Mouse (Mus musculus) midbrain, embryonic 12.5 days (tissue): ENCODE data around the gene Nap1l5. TPM values are rescaled to one million over a fixed set of nuclear protein-coding genes. Genes with fewer than 3 reads are reported as not detected.

ENCODE experiments used
- ATAC-seq: fragments of 200-750 bp; cut with Nextera tagmentation; 2 replicates; pipeline ENCODE4 v1.8.0; 2017; ENCODE audit warnings: low read depth, moderate TSS enrichment, moderate library complexity; ENCODE audit not compliant: low FRiP score
- H3K27ac ChIP-seq: fragments of 300-500 bp; sonication (generic); replicated peaks from 2 replicates; pipeline ENCODE4 v1.5.1; 2016; ENCODE audit warnings: mild to moderate bottlenecking
- H3K27me3 ChIP-seq: fragments of 300-500 bp; sonication (generic); 2 replicates; pipeline ENCODE4 v1.6.1; 2016; ENCODE audit warnings: mild to moderate bottlenecking
- H3K36me3 ChIP-seq: fragments of 300-500 bp; sonication (generic); 2 replicates; pipeline ENCODE4 v1.6.1; 2016
- H3K4me1 ChIP-seq: fragments of 300-500 bp; sonication (generic); 2 replicates; pipeline ENCODE4 v1.6.1; 2016
- H3K4me2 ChIP-seq: fragments of 300-500 bp; sonication (generic); replicated peaks from 2 replicates; pipeline ENCODE4 v1.6.1; 2016; ENCODE audit warnings: mild to moderate bottlenecking, moderate library complexity
- H3K4me3 ChIP-seq: fragments of 300-500 bp; sonication (generic); 2 replicates; pipeline ENCODE4 v1.5.1; 2016; ENCODE audit warnings: mild to moderate bottlenecking
- H3K9ac ChIP-seq: fragments of 300-500 bp; sonication (generic); replicated peaks from 2 replicates; pipeline ENCODE4 v1.6.1; 2016; ENCODE audit warnings: mild to moderate bottlenecking, moderate library complexity
- H3K9me3 ChIP-seq: fragments of 300-500 bp; sonication (generic); 2 replicates; pipeline ENCODE4 v1.6.1; 2016; ENCODE audit warnings: mild to moderate bottlenecking
- WGBS: fragments of 180-500 bp; shearing (Covaris S2); methylation state at CpG from one replicate; pipeline ENCODE4 v1.1.7; 2016; 5-methylcytosine and 5-hydroxymethylcytosine counted together
- polyA plus RNA-seq: library from polyadenylated mRNA; unstranded; fragments of >200 nt; fragmentation: Nextera tagmentation; extraction: Ambion mirVana; gene quantifications from 2 replicates; pipeline ENCODE4 v1.2.1, GENCODE M21; 2016

Nap1l5 gene
- polyA plus RNA-seq, 1 experiment from 2014 or later: 63.2 TPM

DNA sequence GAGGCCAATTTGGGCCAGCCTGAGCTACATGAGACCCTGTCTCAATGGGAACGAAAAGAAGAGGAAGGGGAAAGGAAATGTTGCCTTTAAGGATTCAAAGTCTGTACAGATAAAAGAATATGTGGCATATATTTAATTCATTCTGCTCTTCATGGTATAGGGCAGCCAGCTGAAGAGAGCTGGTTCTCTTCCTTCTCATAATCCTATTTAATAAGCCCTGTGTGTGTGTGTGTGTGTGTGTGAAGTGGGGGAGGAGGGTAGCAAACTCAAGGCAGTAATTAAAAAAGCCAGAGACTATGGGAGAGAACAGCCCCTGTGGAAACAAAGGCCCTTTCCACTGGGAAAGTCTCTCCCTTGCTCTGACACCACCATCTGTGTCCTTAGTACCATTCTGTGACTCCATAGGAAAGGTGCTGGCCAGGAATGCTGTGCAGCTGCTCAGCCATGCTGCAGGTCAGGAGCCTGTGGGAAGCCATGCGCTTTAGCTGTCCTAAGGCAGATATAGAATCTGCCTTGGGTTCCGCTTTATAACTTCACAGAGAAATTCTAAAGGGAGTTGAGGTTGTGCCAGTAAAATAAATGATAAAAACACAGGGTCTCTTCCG, 43.1 kb downstream of the Nap1l5 start:
- Histone ChIP-seq H3K9me3 (no peaks in the 10 kb centered on the region), H3K27me3 (no peaks in the 10 kb centered on the region), H3K4me2 (no peak overlapping the region), H3K4me3 (no peak overlapping the region), H3K36me3 (no peaks in the 10 kb centered on the region), H3K4me1 (0 out of 2 replicates have a peak, but pooled peaks cover 9% of the 10 kb centered on the region), H3K9ac (no peak overlapping the region), H3K27ac (peak overlapping the region; percentile 35; the same call in 1 of the 2 replicates)
- 84% methylated on average over 4 of the region's 4 CpGs for WGBS
- peak; percentile 55 for ATAC-seq

DNA sequence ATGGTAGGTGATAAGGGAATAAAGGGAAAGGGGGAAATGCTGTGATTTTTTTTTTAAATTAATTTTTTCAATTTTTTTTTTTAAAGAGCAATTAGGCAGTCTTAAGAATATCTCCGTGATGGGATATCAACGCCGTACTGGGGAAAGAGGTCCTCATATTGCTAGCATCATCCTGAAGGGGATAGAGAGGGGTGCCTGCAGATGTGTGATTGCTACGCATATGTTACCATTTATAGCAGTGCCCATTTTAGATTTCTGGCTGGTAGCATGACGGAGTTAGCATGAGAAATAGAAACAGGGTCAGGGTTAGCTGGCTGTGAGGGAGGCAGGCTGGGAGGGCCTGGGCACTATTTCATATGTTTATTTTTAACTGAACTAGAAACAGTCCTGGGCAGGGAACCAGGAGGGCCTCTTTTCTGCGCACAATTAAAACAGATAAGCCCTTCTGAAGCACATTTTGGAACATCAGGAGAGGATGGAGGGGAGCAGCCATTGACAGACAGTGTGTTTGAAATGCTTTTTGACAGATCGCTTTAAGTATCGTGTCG, 44.4 kb downstream of the Nap1l5 start:
- H3K36me3 ChIP-seq: no peaks in the 10 kb centered on the region
- H3K9me3 ChIP-seq: no peaks in the 10 kb centered on the region
- ATAC-seq: no peak
- H3K27ac ChIP-seq: no peak overlapping the region
- no peaks in the 10 kb centered on the region for H3K27me3 ChIP-seq
- H3K4me1 ChIP-seq: 0 out of 2 replicates have a peak, but pooled peaks cover 9% of the 10 kb centered on the region
- no peak overlapping the region for H3K9ac ChIP-seq
- no peak overlapping the region for H3K4me2 ChIP-seq
- WGBS: 84% methylated on average over 9 of the region's 9 CpGs
- H3K4me3 ChIP-seq: no peak overlapping the region

DNA sequence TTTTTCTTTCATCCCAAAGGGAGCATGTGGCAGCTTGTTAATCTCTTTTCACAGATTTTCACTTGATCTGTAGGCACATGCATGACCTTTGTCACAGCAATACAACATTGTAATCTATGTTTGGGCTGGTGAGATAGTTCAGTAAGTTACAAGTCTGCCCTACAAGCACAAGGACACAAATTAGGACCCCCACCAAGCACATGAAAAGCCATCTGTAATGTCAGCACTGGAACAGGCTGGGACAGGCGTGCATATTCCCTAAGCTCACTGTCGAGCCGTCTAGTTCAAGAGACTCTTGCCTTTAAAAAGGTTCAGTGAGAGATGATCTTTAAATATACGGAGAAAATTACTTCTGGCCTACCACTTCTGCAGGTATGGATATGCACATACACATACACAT, 47.4 kb downstream of the Nap1l5 start:
- Histone ChIP-seq H3K4me3 (no peak overlapping the region), H3K27ac (no peak overlapping the region), H3K4me1 (peaks cover 12% of the 10 kb centered on the region; the same call in 1 of the 2 replicates), H3K9ac (no peak overlapping the region), H3K36me3 (no peaks in the 10 kb centered on the region), H3K27me3 (no peaks in the 10 kb centered on the region), H3K4me2 (no peak overlapping the region), H3K9me3 (no peaks in the 10 kb centered on the region)
- WGBS: 73% methylated on average over 4 of the region's 4 CpGs
- ATAC-seq: no peak

DNA sequence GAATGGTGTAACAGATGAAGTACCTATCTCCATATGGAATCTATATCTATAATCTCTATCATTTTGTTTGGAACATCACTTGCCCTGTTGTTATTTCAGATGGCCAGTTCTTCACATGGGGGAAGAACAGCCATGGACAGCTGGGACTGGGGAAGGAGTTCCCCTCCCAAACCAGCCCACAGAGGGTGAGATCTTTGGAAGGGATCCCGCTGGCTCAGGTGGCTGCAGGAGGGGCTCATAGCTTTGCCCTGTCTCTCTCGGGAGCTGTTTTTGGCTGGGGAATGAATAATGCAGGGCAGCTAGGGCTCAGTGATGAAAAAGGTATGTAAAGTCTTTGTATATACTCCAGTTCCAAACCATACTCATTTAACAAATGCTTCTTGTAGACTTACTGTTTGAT, 50.4 kb downstream of the Nap1l5 start:
- H3K4me3 ChIP-seq: no peak overlapping the region
- H3K27ac ChIP-seq: no peak overlapping the region
- H3K36me3 ChIP-seq: no peaks in the 10 kb centered on the region
- H3K9me3 ChIP-seq: no peaks in the 10 kb centered on the region
- H3K4me1 ChIP-seq: peaks cover 3% of the 10 kb centered on the region; the same call in 1 of the 2 replicates
- no peak overlapping the region for H3K9ac ChIP-seq
- 66% methylated on average over 2 of the region's 2 CpGs for WGBS
- H3K4me2 ChIP-seq: no peak overlapping the region
- no peak for ATAC-seq
- no peaks in the 10 kb centered on the region for H3K27me3 ChIP-seq

DNA sequence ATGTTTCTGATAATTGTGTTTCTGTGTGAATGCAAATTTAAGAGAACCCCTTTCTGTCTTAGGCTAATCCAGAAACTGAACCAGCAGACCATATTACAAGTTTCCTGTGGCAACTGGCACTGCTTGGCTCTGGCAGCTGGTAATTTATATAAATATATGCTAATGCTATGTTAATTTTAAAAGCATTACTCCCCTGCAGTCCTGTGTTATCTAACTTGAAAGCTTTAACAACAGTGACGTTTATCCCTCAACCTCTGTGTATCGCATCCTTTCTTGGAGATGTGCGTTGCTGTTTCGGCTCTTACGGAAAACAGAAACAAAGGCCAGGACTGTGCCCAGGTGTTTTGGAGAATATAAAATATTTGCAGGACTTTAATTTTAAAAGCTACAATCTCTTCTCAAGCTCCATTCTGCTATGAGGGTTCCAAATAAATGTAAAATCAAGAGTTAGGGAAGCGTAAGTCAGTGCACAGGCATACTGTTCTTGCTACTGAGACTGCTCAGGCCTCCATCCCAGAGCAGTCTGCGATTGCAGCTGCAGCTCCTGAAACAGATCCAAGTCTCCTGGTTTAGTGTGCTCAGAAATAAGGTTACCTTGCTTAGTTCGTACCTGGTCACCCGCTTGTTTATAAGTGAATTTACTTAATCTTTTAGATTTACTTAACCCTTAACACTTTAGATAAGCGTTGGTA, 51.1 kb downstream of the Nap1l5 start:
- no peaks in the 10 kb centered on the region for H3K36me3 ChIP-seq
- no peak overlapping the region for H3K4me2 ChIP-seq
- H3K27ac ChIP-seq: 0 out of 2 replicates have a peak overlapping the region, but pooled peaks have one; percentile 25
- H3K9me3 ChIP-seq: no peaks in the 10 kb centered on the region
- H3K9ac ChIP-seq: no peak overlapping the region
- WGBS: 81% methylated on average over 10 of the region's 10 CpGs
- ATAC-seq: peak; percentile 66
- peaks cover 3% of the 10 kb centered on the region; the same call in 1 of the 2 replicates for H3K4me1 ChIP-seq
- H3K4me3 ChIP-seq: no peak overlapping the region
- H3K27me3 ChIP-seq: no peaks in the 10 kb centered on the region

Other genes with a start within 250 kb of the Nap1l5 start
- 15.9 and 17.3 TPM in 2 replicates for gene Herc3, start 75.6 kb downstream of the Nap1l5 start, polyA plus RNA-seq
- 5.7 and 6.2 TPM in 2 replicates for gene Fam13a, start 117.5 kb upstream of the Nap1l5 start, polyA plus RNA-seq